ENCODE assay signal across 14 mouse cellular contexts in genomic region chr5:104504883-104505282, GRCm38 (mm10).
"Had no signal": no experiment of that assay in that cellular context is flagged by ENCODE, and none has a peak within 500 bp of the region (broad histone marks: within the 10 kb centered on the region; RNA-seq: fewer than 3 reads in every experiment).

No protein-coding gene starts in this region.

- H3K27me3 ChIP-seq: limb, embryonic 12.5 days; liver, embryonic 15.5 days; megakaryocyte, embryonic 14.5 days; midbrain, embryonic 15.5 days; neural tube, embryonic 12.5 days had no signal

- H3K27ac ChIP-seq: hindbrain, postnatal 0 days; kidney, postnatal 0 days; layer of hippocampus, adult 2 months; limb, embryonic 12.5 days; liver, embryonic 15.5 days; macrophage; midbrain, embryonic 15.5 days; neural tube, embryonic 12.5 days; stomach, postnatal 0 days had no signal

- H3K9ac ChIP-seq: limb, embryonic 12.5 days; liver, embryonic 15.5 days; lung, embryonic 14.5 days; midbrain, embryonic 15.5 days; neural tube, embryonic 12.5 days had no signal

- ATAC-seq: hindbrain, postnatal 0 days; midbrain, embryonic 15.5 days had no signal

- H3K9me3 ChIP-seq: limb, embryonic 12.5 days; liver, embryonic 15.5 days; megakaryocyte, embryonic 14.5 days; midbrain, embryonic 15.5 days; neural tube, embryonic 12.5 days had no signal

- H3K4me2 ChIP-seq: limb, embryonic 12.5 days; liver, embryonic 15.5 days; lung, embryonic 14.5 days; midbrain, embryonic 11.5 days; midbrain, embryonic 15.5 days; neural tube, embryonic 12.5 days had no signal

- DNase-seq: liver; lung, embryonic 14.5 days; thymus, postnatal 4 days had no signal

- H3K4me3 ChIP-seq: layer of hippocampus, adult 2 months; limb, embryonic 12.5 days; liver, embryonic 15.5 days; megakaryocyte, embryonic 14.5 days; midbrain, embryonic 15.5 days; neural tube, embryonic 12.5 days had no signal
